Mouse (Mus musculus) ES-E14 (cell line): Measurements from ENCODE around the gene C2cd2l.

Experiments used
- CHD2 ChIP-seq: IDR thresholded peaks from 2 replicates; pipeline ENCODE4 v1.6.1; 2014; ENCODE audit warnings: mild to moderate bottlenecking, low read depth, low read length, inconsistent platforms
- HCFC1 ChIP-seq: IDR thresholded peaks from 2 replicates; pipeline ENCODE4 v1.6.1; 2012; ENCODE audit warnings: low read length, inconsistent platforms, borderline replicate concordance; ENCODE audit not compliant: insufficient read depth
- MAFK ChIP-seq: IDR thresholded peaks from 2 replicates; pipeline ENCODE4 v1.6.1; 2014; ENCODE audit warnings: mild to moderate bottlenecking, low read depth, low read length, inconsistent platforms; ENCODE audit not compliant: insufficient read depth
- ZNF384 ChIP-seq: IDR thresholded peaks from 2 replicates; pipeline ENCODE4 v1.6.1; 2012; ENCODE audit warnings: low read depth, low read length, inconsistent platforms

DNA sequence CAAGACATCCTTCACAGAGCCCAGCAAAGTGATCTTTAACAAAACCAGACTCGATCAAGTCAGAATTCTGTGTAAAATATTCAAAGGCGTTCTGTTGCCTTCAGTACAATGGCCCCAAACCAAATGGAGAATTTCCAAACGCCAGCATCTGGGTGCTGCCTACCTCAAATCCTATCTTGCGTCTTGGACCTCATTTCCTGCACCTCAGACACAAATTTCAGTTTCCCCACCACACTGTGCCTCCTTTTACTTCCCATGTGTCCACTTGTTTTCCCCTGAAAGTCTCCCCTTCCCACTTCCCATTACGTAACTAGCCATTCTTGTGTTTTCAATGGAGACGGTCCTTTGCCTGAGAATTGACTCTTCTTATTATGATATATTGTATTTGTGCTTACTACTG lies 13.6 kb downstream of the C2cd2l start:
- TF ChIP-seq MAFK (no peak), CHD2 (no peak), HCFC1 (no peak), ZNF384 (no peak)
